Mouse (Mus musculus) adrenal gland, adult 2 months (tissue): ENCODE data around the gene Abhd10. TPM values are rescaled to one million over a fixed set of nuclear protein-coding genes. Genes with fewer than 3 reads are reported as not detected.
A peak's percentile ranks its signal among the peaks of the same experiment; 100 is the strongest.

Experiments
- DNase-seq: peaks from one replicate; pipeline ENCODE4 v3.0.0; 2021
- polyA plus RNA-seq: library from polyadenylated mRNA; depleted of rRNA; stranded (reverse); fragments of >200 nt; gene quantifications from 2 replicates; pipeline ENCODE4 v1.2.3, GENCODE M21; 2012
- total RNA-seq, 2 experiments: library from RNA; stranded (reverse); gene quantifications; 2 replicates each; pipeline ENCODE4 v1.2.3; 2021

Abhd10 gene
- total and polyA plus RNA-seq, 3 experiments: 5.9 to 26.7 (median 16.0) TPM

DNA sequence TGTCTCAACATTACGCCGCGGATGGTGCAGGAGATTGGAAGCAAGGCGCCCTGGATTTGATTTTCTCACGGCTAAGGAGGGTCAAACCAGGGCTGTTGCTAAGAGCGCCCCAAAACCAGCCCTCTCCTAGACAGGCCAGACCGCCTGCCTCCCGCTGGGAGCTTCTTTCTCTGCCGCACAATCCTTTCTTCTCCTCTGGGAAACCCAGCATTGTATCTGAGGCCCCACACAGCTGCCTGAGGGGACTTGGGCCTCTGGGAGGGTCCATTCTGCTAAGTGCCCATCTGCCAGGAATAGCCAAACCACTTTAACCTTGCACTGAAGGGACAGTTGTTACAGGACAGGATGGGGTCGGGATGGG is 18.0 kb downstream of the Abhd10 start:
- no peak for DNase-seq

DNA sequence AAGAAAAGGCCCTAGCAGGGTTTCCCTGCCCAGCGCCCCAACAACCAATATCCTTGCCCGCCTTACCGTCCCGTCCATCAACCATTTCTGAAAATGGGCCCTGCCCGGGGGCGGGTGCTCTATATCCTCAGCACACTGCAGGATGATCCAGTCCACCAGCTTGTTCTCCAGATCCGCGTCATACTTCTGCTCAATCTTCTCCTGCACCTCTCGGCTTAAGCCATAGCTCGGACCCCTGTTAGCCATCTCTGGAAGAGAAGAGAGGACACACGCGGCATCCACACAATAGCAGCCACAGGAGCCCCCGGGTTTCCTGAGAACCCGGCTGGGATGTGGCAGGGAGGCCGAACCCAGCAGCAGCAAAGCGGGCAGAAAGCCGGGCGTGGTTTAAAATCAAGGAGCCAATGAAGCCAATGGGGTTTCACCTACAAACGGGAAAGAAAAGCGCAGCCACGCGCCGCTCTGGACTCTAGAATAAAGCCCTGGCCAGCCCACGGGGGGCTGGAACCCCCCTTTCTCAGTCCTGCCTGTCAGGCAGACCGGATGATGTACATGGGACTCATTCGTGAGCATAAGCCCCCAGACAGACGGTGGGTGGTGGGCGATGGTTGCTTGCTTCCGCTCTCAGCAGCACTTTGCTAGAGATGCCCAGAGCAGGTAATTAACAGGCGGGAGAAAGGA is 18.6 kb downstream of the Abhd10 start, which contains the start of gene Tagln3:
Gene Tagln3, minus strand, starts transcription at position 548 of the 681 bp plus-strand sequence.
- peak; percentile 48 for DNase-seq

DNA sequence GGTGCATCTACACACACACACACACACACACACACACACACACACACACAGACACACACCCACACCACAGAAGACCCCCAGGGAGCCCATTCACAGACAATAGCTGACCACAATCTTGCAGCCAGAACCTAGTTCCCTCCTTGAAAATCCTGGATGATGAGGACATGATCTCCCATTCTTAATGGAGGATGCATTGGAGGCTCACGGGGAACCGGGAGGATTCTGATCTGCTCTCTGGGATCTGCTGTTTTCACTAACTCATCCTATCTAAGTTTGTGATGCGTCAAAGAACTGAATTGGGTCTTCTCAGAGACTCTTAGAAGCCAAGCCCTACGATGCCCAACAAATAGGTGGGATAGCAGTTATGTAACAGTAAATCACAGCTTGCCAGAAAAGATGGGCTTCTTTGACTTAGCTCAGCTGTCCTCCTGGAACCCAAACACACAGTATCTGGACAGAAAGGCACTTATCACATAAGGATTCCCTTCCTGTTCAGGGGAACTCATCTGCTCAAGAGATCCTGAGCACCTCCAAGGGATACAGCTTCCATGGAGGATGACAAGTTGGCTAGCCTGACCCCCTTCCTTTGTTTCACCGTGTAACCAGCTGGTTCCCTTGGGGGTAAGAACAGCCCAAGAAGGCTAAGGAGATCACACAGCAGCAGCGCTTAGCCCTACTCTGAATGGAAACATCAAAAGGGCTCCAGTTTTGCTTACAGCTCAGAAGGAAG is 19.4 kb downstream of the Abhd10 start:
- DNase-seq: no peak

DNA sequence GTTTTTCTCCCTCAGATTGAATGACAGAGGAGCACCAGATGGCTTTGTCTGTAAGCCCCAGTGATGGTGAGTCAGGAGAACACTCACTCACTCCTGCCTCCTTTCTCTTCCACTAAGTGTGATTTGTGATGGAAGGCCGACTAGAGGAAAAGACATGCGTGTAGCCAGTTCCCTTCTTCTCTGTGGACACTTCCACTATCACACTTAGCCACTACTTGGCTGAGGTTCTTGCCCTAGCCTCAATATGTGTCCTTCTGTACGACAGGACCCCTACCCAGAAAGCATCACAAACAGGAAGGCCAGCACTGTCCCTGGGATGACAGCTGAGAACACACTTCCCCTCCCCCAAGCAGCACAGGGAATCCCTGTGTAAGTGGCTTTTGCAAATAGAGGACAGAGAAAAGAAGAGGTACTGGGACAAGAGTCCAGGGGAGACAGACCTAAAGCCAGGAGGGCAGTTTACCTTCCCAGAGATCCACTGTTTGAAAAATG is 20.2 kb downstream of the Abhd10 start:
- DNase-seq: no peak

DNA sequence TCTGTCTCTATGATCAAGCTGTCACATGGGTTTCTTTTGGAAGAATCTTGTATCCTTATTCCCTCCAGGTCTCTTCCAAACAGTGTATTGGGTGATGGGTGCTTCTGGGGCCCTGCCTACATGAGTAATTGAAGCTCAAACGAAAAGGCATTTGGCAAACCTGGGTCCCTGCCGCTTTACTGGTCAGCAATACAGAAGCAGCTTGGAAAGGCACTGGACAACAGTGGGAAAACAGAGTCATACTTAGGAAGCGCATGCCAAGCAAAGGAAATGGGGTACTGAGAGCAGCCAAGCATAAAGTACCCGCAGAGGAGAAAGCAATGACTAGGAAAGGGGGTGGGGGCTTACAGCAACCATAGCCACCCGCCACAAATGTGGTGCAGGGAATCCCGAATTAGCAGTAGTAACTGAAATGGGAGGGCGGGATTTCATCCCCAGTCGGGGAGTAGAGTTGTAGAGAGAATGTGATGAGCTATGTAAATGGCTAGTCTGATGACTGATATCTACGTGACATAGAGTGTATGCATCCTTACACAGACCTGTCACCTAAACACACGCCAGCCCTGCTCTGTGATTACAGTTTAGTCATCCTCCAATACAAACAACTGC is 22.6 kb downstream of the Abhd10 start:
- DNase-seq: no peak

DNA sequence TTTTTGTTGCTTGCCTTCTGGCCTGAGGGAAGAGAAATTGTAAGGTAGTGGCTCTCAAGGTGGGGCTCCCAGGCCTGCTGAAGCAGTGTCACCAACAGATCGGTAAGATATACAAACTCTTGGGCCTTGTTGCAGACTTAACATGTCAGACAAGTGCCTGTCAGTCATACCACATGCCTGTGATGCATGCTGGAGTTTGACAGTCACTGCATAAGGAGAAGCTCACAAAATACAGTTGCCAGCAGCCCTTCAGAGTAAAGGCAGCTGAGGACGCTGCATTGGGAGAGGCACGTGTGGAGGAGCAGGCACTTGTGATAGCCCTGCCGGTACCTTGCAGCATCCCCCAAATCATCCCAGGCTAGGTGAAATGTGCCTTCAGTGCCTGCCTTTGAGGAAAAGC is 24.5 kb downstream of the Abhd10 start:
- no peak for DNase-seq

DNA sequence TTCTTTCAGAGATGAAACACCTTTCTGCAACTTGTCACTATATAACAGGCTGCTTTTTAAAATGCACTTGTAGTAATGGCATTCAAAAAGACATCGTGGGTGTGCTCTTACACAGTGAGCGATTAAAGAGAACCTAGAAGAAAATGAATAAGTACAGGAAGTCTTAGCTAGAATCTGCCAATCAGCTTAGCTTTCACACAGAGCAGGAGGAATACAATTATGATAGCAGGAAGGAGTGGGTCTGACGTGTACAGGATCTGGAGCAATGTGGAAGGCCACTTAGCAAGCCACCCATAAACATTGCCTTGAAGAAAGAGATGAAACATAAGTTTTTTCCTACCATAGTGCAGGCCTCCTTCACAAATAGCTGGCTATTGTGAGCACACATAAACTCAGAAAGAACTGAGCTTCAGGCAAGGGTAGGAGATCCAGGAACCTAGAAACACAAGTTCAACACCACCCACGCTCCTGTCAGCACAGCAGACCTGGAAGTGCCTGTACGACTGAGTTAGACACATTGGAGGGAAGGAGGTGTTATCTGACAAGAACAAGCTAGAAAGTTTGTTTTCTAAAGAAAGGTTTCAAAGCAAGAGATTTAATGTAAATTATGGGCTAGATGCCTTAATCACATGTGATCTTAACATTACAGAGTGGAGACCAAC is 28.1 kb downstream of the Abhd10 start:
- DNase-seq: no peak

DNA sequence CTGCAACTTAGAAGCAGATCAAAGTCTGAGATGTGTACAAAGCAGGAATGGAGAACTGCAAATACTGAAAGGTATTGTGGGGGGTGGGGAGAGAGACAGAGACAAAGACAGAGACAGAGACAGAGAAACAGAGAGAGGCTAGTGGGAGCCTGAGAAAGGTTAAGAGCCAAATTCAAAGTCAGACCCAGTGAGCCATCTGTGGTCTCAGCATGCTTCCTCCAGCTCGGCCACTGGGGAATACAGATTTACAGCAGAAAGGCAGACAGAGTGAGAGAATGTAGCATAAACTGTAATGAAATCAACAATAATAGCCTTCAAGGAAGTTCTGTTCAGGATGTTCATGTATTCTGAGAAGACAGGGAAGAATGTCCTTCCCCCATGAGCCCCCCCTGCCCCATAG is 28.9 kb downstream of the Abhd10 start:
- DNase-seq: no peak

DNA sequence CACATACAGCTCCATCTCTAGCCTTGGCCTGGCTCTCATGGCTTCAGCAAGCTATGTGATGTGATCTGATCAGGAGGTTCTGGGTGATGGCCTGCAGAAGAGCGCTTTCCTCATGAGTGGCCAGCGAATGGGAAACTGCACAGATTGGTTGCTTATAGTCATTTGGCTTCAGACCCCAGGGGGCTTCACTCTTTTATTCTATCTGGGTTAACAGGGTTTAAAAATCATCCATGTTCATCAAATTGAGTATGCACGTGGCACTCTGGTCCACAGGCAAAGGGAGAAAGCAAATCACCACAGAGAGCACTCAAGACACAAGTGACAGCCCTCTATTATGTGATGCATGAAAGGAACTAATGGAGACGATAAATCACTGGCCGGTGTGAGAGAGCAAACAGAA is 29.5 kb downstream of the Abhd10 start:
- no peak for DNase-seq

DNA sequence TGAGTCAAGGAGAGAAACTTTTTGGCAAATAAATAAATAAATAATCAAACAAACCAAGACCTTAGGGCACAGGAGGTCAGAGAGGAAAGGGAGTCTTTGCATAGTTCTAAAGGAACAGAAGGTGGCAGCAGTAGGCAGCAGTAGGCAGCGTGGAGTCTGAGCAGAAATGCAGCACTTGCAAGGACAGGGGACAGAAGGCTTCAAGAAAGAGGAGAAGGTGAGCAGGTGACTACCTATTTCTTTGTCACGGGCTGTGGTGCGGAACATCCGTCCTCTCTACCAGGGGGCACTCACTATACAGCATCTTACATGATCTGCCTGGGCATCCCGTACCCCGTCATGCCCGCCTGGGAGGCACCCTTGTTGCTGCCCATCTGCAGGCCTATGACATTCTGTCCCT is 31.5 kb downstream of the Abhd10 start:
- no peak for DNase-seq

DNA sequence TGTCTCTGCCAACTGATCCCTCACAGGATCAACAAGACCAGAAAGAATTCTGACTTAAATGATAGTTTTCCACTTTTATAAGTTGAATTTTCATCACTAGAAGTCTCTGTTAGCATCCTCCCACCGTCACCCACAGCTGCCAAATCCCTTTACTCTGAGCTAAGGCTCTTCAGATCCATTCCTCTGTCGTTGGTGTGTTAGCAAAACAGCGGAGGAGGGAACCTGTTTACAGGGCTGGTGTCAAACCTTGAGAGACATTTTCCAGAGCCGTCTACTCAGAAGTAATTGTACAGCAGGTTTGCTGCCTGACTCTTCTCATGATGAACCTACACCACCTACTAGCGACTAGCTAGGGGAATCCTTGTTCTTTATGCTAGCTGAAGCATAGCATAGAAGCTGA is 43.5 kb downstream of the Abhd10 start:
- no peak for DNase-seq

DNA sequence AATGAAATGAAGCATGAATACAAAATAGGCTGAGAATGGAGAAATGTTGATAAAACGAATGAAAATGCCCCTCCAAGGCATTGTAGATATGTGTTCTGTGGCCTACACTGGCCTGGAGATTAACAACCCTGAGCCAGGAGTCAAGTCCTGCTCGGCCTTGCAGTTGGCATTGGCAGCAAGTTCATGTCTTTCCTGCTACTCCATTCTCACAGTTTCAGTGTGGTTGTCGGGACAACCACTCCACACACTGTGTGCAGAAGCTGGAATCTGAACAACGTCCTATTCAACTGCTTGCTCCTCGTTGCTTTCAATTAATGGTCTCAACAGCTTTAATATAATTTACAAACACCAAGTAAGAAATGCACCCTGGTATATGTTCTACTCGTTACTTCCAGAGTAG is 44.8 kb downstream of the Abhd10 start:
- peak; percentile 15 for DNase-seq

DNA sequence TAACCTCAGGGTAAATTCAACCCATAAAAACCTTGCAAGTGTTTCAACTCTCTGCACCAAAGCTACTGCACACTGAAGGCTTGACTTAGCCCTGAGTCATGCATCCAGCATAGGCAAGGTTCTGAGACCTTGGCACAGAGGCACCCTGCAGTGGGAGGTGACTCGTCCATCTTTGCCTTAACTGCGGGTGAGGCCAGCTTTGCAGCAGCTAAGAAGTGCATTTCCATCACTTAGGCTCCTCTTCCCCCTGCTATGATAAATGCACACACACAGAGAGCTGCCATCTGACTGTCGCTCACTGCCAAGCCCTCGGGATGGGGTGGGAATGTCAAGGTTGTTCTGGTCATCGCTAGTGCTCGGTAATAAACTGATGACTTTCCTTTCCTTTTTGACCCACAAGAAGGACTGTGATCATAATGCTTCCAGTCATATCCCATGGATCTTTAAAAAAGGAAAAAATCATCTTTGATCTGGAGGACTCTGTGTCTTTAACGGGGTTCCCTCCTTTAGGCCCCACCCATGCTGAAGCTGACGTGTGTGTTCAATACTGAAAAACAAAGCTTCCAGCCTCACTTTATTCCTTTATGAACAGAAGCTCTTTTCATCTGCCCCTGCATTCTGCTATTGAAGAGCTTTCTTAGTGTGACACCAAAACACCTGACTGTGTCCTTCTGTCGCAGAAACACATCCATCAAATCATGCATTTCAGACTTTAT is 47.2 kb downstream of the Abhd10 start:
- DNase-seq: peak; percentile 74

DNA sequence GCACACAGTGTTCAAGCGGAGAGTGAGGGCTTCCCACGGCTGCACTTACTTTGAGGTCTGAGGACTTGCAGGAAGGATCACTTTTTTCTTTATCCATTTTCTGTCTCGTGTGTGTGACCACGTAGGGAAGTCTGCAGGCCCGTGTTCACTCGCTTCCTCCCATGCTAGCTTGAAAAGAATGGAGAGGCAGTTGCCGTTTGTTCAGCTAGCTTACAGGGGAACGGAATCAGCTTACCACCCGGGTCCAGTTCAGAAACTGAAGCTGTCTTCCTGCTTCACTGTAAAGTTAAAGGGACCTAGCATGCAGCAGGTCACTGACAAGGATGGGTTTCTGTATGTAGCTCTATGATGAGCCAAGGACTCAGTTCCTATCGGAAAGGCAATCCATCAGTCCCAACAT is 49.2 kb downstream of the Abhd10 start, which contains the start of gene Tmprss7:
Gene Tmprss7, minus strand, starts transcription at position 101 of the 400 bp plus-strand sequence.
- DNase-seq: no peak

DNA sequence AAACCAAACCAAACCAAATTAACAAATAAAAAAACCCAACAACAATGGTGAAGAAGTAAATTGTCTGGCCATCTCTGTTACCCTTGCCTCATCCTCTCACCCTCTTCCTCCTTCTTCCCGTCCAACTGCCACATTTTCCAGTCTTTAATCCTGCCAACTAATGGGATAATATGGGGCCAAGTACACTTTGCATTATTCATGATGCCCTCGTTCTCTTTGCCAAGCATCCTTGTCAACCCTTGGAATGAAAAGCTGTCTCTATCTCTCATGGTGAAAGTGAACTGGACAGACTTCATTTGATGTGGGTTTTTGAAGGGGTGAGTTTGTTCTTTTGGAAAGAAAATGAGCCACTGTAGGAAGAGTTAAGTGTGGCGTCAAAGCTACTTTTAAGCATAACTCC is 49.9 kb downstream of the Abhd10 start:
- no peak for DNase-seq

DNA sequence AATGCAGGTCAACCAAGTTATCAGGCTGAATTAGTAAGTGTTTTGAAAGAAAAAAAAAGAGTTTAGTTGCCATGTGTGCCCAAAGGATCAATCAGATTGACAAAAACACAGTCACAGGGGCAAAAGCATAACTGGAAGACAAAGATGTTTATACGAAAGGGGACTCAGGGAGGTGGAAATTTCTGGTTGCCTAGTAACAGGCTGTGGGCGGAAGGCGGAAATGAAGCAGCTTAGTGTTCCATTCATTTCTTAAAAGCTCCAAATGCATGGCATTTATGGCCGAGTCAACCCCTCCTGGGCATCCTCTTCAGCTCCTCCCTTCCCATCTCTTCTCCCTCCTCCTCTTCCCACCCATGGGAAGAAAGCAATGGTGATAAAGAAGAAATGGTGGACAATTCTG is 52.6 kb downstream of the Abhd10 start:
- DNase-seq: no peak

DNA sequence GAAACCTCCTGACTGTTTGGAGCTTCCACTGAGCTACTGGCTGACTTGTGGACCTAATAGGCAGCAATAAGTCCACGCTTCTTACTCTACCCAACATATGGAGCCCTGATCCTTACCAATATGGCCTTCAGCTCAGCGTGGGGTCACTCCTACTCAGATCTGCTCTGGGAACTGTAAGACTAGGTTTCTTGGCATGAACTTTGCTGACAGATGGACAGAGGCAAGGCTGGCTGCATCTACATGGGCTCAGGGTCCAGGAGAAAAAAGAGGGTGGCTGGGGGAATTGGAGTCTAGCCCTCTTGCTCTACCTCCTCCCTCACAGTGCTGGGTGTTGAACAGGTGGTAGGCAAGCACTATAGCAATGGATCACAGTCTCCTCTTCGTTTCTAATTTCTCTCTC is 55.9 kb downstream of the Abhd10 start:
- DNase-seq: no peak

DNA sequence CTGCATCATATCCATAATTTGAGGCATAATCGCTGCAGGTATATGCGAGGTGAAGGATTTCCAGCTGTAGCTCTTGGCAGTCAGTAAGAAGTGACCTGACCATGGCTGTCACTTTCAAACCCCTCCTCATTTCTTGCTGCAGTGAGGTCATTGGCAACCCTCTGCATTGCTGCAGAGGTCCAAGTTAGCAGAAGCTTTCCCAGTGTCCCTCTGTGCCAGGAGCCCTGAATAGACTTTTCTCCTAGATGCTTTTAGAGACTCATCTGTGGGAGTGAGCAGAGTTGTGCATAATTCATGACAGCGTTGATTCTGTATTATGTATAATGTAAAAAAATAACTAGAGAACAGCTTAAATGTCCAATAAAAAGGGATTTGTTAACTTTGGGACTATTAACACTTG is 57.5 kb downstream of the Abhd10 start:
- DNase-seq: no peak

DNA sequence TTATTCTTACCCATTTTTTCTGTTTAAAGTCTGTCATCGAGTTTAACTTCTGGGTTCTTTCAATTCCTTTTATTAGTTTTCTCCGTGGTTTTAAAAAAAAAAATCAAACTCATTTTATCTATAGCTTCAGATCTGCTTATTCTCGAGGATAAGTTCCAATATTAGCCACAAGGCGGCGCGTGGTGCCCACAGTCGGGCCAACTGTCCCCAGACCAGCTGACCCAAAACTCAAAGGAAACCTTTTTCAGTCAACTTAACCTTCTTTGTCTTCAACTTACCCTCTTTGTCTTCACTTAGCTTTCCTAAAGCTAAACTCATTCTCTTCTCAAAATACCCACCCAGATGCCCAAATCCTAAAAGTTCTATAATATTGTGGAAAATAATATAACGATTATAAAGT is 57.9 kb downstream of the Abhd10 start:
- DNase-seq: peak; percentile 68
